Mouse (Mus musculus): Measurements from ENCODE around the gene Adipor1. TPM values are rescaled to one million over a fixed set of nuclear protein-coding genes. Genes with fewer than 3 reads are reported as not detected.

The Adipor1 gene
- total RNA-seq (2014; rRNA removed) (71.5 and 81.2 TPM in 2 replicates), polyA plus RNA-seq (2012; rRNA removed) (92.7 and 105 TPM in 2 replicates)

GRCm38 (mm10) chr1:134415168-134415831 lies at the start of gene Adipor1:
Gene Adipor1, plus strand, starts transcription at chr1:134415378.
- Histone ChIP-seq H3K4me1 (ENCODE audit: control insufficient read depth, insufficient read depth, low read length) (peaks cover 27% of the 10 kb centered on the region), H3K9ac (ENCODE audit: low read depth, low read length) (peak within 1 kb of the TSS; percentile 98), H3K79me2 (ENCODE audit: control insufficient read depth, insufficient read depth, low read length) (peaks cover 26% of the 10 kb centered on the region), H3K27ac (replicated peaks; ENCODE audit: insufficient read depth, low read depth, low read length) (peak within 1 kb of the TSS; percentile 93), H3K4me3 (ENCODE audit: insufficient read depth, low read depth, low read length) (peak within 1 kb of the TSS; percentile 91), H3K36me3 (ENCODE audit: control insufficient read depth, insufficient read depth, low read length) (no peaks in the 10 kb centered on the region), H3K27me3 (ENCODE audit: control insufficient read depth, insufficient read depth, low read length) (no peaks in the 10 kb centered on the region)
- 1% methylated on average over 57 of the region's 77 CpGs for WGBS
- no peak for TF ChIP-seq CTCF (IDR thresholded peaks at IDR 0.05; ENCODE audit: low read depth, low read length)
- TF ChIP-seq POLR2A (IDR thresholded peaks at IDR 0.05; ENCODE audit: extremely low read depth, insufficient read depth, low read length): peak; percentile 87
- peak; percentile 89 for DNase-seq (ENCODE audit: extremely low read depth, low read depth, low spot score)

- no peak overlapping the region for H3K27ac ChIP-seq (replicated peaks; ENCODE audit: insufficient read depth, low read depth, low read length)
- WGBS: 76% methylated on average over 5 of the region's 5 CpGs
- H3K9ac ChIP-seq (ENCODE audit: low read depth, low read length): no peak overlapping the region
- H3K27me3 ChIP-seq (ENCODE audit: control insufficient read depth, insufficient read depth, low read length): no peaks in the 10 kb centered on the region
- TF ChIP-seq POLR2A (IDR thresholded peaks at IDR 0.05; ENCODE audit: extremely low read depth, insufficient read depth, low read length) (no peak), CTCF (IDR thresholded peaks at IDR 0.05; ENCODE audit: low read depth, low read length) (no peak)
- no peaks in the 10 kb centered on the region for H3K36me3 ChIP-seq (ENCODE audit: control insufficient read depth, insufficient read depth, low read length)
- H3K4me3 ChIP-seq (ENCODE audit: insufficient read depth, low read depth, low read length): no peak overlapping the region
- no peaks in the 10 kb centered on the region for H3K79me2 ChIP-seq (ENCODE audit: control insufficient read depth, insufficient read depth, low read length)
- DNase-seq (ENCODE audit: extremely low read depth, low read depth, low spot score): no peak
- H3K4me1 ChIP-seq (ENCODE audit: control insufficient read depth, insufficient read depth, low read length): peaks cover 2% of the 10 kb centered on the region; the same call in 1 of the 2 replicates
Observed at GRCm38 (mm10) chr1:134365491-134365890, 49.7 kb upstream of the Adipor1 start.

- no peaks in the 10 kb centered on the region for H3K27me3 ChIP-seq (ENCODE audit: control insufficient read depth, insufficient read depth, low read length)
- no peak overlapping the region for H3K9ac ChIP-seq (ENCODE audit: low read depth, low read length)
- peak; percentile 47 for DNase-seq (ENCODE audit: extremely low read depth, low read depth, low spot score)
- H3K4me3 ChIP-seq (ENCODE audit: insufficient read depth, low read depth, low read length): no peak overlapping the region
- H3K79me2 ChIP-seq (ENCODE audit: control insufficient read depth, insufficient read depth, low read length): no peaks in the 10 kb centered on the region
- TF ChIP-seq POLR2A (IDR thresholded peaks at IDR 0.05; ENCODE audit: extremely low read depth, insufficient read depth, low read length) (no peak), CTCF (IDR thresholded peaks at IDR 0.05; ENCODE audit: low read depth, low read length) (peak; percentile 38)
- no peak overlapping the region for H3K27ac ChIP-seq (replicated peaks; ENCODE audit: insufficient read depth, low read depth, low read length)
- no peaks in the 10 kb centered on the region for H3K4me1 ChIP-seq (ENCODE audit: control insufficient read depth, insufficient read depth, low read length)
- WGBS: 56% methylated on average over 9 of the region's 9 CpGs
- H3K36me3 ChIP-seq (ENCODE audit: control insufficient read depth, insufficient read depth, low read length): no peaks in the 10 kb centered on the region
Observed at GRCm38 (mm10) chr1:134368777-134369337, 46.3 kb upstream of the Adipor1 start.

GRCm38 (mm10) chr1:134374124-134374523 lies 41.1 kb upstream of the Adipor1 start:
- TF ChIP-seq CTCF (IDR thresholded peaks at IDR 0.05; ENCODE audit: low read depth, low read length): no peak
- no peak for TF ChIP-seq POLR2A (IDR thresholded peaks at IDR 0.05; ENCODE audit: extremely low read depth, insufficient read depth, low read length)
- H3K27me3 ChIP-seq (ENCODE audit: control insufficient read depth, insufficient read depth, low read length): no peaks in the 10 kb centered on the region
- DNase-seq (ENCODE audit: extremely low read depth, low read depth, low spot score): no peak
- no peaks in the 10 kb centered on the region for H3K4me1 ChIP-seq (ENCODE audit: control insufficient read depth, insufficient read depth, low read length)
- H3K9ac ChIP-seq (ENCODE audit: low read depth, low read length): no peak overlapping the region
- no peaks in the 10 kb centered on the region for H3K79me2 ChIP-seq (ENCODE audit: control insufficient read depth, insufficient read depth, low read length)
- H3K4me3 ChIP-seq (ENCODE audit: insufficient read depth, low read depth, low read length): no peak overlapping the region
- 77% methylated on average over 2 of the region's 2 CpGs for WGBS
- no peak overlapping the region for H3K27ac ChIP-seq (replicated peaks; ENCODE audit: insufficient read depth, low read depth, low read length)
- H3K36me3 ChIP-seq (ENCODE audit: control insufficient read depth, insufficient read depth, low read length): no peaks in the 10 kb centered on the region

GRCm38 (mm10) chr1:134381051-134381450 lies 34.1 kb upstream of the Adipor1 start:
- H3K27ac ChIP-seq (replicated peaks; ENCODE audit: insufficient read depth, low read depth, low read length): no peak overlapping the region
- no peaks in the 10 kb centered on the region for H3K36me3 ChIP-seq (ENCODE audit: control insufficient read depth, insufficient read depth, low read length)
- no peak overlapping the region for H3K9ac ChIP-seq (ENCODE audit: low read depth, low read length)
- DNase-seq (ENCODE audit: extremely low read depth, low read depth, low spot score): no peak
- TF ChIP-seq CTCF (IDR thresholded peaks at IDR 0.05; ENCODE audit: low read depth, low read length) (no peak), POLR2A (IDR thresholded peaks at IDR 0.05; ENCODE audit: extremely low read depth, insufficient read depth, low read length) (no peak)
- H3K79me2 ChIP-seq (ENCODE audit: control insufficient read depth, insufficient read depth, low read length): no peaks in the 10 kb centered on the region
- H3K4me1 ChIP-seq (ENCODE audit: control insufficient read depth, insufficient read depth, low read length): peaks cover 4% of the 10 kb centered on the region; the same call in 1 of the 2 replicates
- WGBS: 84% methylated on average over 2 of the region's 2 CpGs
- no peak overlapping the region for H3K4me3 ChIP-seq (ENCODE audit: insufficient read depth, low read depth, low read length)
- H3K27me3 ChIP-seq (ENCODE audit: control insufficient read depth, insufficient read depth, low read length): 0 out of 2 replicates have a peak, but pooled peaks cover 3% of the 10 kb centered on the region

Measured in liver, adult 2 months (tissue).